Mouse (Mus musculus) E14TG2a.4 (cell line): ENCODE measurements at regions not wholly inside any gene's neighbourhood (a gene's known extent, or its start where the extent isn't known, plus 50 kb on each side); places are given as distances from the start of the nearest gene placed in this dataset.
"Not testable (repeated sequence)": the region's sequence is repeated elsewhere in the genome, so short reads cannot be mapped to it uniquely, and the experiment has no call there.

Experiments used
- CTCF ChIP-seq: conservative IDR thresholded peaks from 2 replicates; pipeline ENCODE4 v1.5.1; 2014; ENCODE audit warnings: low read length
- NANOG ChIP-seq: IDR thresholded peaks from 2 replicates; pipeline ENCODE4 v1.6.1; 2014; ENCODE audit warnings: borderline replicate concordance, low read length, mixed read lengths
- POU5F1 ChIP-seq: IDR thresholded peaks from 2 replicates; pipeline ENCODE4 v1.6.1; 2014; ENCODE audit warnings: low read length, borderline replicate concordance

DNA sequence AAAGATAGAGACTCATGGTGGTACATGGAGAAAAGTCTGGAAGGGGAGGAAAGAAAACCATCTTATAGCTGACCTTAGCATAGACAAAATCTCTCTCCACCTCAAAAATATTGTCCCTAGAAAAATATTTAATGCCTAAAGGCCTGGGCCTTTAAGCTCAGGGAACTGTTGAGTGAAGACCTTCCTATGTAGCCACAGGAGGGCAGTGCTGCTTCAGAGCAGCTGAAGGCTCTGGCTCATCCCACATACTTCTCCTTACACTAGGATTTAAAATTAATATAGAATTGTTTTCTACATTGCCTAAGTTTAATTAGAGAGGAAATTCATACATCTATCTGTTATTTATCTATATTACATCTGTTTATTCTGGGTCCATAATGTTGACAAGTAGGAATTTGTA lies 358.0 kb upstream of the Olfr1507 start:
- TF ChIP-seq CTCF, NANOG, POU5F1: not testable (repeated sequence)
